Mouse (Mus musculus) CH12.LX (cell line): ENCODE data around the gene Defb22. TPM values are rescaled to one million over a fixed set of nuclear protein-coding genes. Genes with fewer than 3 reads are reported as not detected.

Experiments
- polyA plus RNA-seq: library from polyadenylated mRNA; unstranded; fragments of >175 nt; gene quantifications from 2 replicates; pipeline ENCODE4 v1.2.1, GENCODE M21; 2012; ENCODE audit warnings: low read depth; ENCODE audit not compliant: insufficient read length
- total RNA-seq, 2 experiments: library from RNA; depleted of rRNA; stranded (reverse); fragments of 300-350 nt in 1 of 2; fragments of >200 nt in 1 of 2; gene quantifications; 2 replicates each; pipeline ENCODE4 v1.2.3; 2012 to 2014

Gene Defb22
- total and polyA plus RNA-seq, 3 experiments: not detected

Other genes with a start within 250 kb of the Defb22 start
Only the 20 nearest of the 22 such genes appear.
- gene Tbc1d20, start 196.3 kb downstream of the Defb22 start, total RNA-seq (2012; rRNA removed): 14.3 and 15.9 TPM in 2 replicates
- 13.1 and 17.0 TPM in 2 replicates for gene Tbc1d20, start 196.3 kb downstream of the Defb22 start, total RNA-seq (2014; rRNA removed)
- gene Tbc1d20, start 196.3 kb downstream of the Defb22 start, polyA plus RNA-seq: 22.0 and 22.5 TPM in 2 replicates
- gene Rbck1, start 157.5 kb downstream of the Defb22 start, total RNA-seq (2012; rRNA removed): 118 and 134 TPM in 2 replicates
- gene Rbck1, start 157.5 kb downstream of the Defb22 start, total RNA-seq (2014; rRNA removed): 98.0 and 109 TPM in 2 replicates
- gene Rbck1, start 157.5 kb downstream of the Defb22 start, polyA plus RNA-seq: 133 and 143 TPM in 2 replicates
- gene Trib3, start 146.1 kb downstream of the Defb22 start, total RNA-seq (2012; rRNA removed): 16.5 and 56.9 TPM in 2 replicates
- gene Trib3, start 146.1 kb downstream of the Defb22 start, total RNA-seq (2014; rRNA removed): 18.2 and 30.0 TPM in 2 replicates
- 23.7 and 25.1 TPM in 2 replicates for gene Trib3, start 146.1 kb downstream of the Defb22 start, polyA plus RNA-seq
- not detected in 2 replicates for gene Nrsn2, start 113.5 kb downstream of the Defb22 start, total RNA-seq (2012; rRNA removed)
- gene Nrsn2, start 113.5 kb downstream of the Defb22 start, total RNA-seq (2014; rRNA removed): not detected in 2 replicates
- gene Nrsn2, start 113.5 kb downstream of the Defb22 start, polyA plus RNA-seq: not detected in 2 replicates
- gene Sox12, start 92.1 kb downstream of the Defb22 start, total RNA-seq (2012; rRNA removed): not detected in 2 replicates
- gene Sox12, start 92.1 kb downstream of the Defb22 start, total RNA-seq (2014; rRNA removed): not detected in 2 replicates
- gene Sox12, start 92.1 kb downstream of the Defb22 start, polyA plus RNA-seq: 0.09 TPM in 1 of 2 replicates, not detected in the other
- gene Zcchc3, start 75.1 kb downstream of the Defb22 start, total RNA-seq (2012; rRNA removed): not detected in 2 replicates
- gene Zcchc3, start 75.1 kb downstream of the Defb22 start, total RNA-seq (2014; rRNA removed): not detected in 2 replicates
- not detected in 2 replicates for gene Zcchc3, start 75.1 kb downstream of the Defb22 start, polyA plus RNA-seq
- gene 6820408C15Rik, start 74.6 kb downstream of the Defb22 start, total RNA-seq (2012; rRNA removed): not detected in 2 replicates
- gene 6820408C15Rik, start 74.6 kb downstream of the Defb22 start, total RNA-seq (2014; rRNA removed): not detected in 2 replicates
- not detected in 2 replicates for gene 6820408C15Rik, start 74.6 kb downstream of the Defb22 start, polyA plus RNA-seq
- gene Defb23, start 25.5 kb downstream of the Defb22 start, total RNA-seq (2012; rRNA removed): not detected in 2 replicates
- gene Defb23, start 25.5 kb downstream of the Defb22 start, total RNA-seq (2014; rRNA removed): not detected in 2 replicates
- gene Defb23, start 25.5 kb downstream of the Defb22 start, polyA plus RNA-seq: not detected in 2 replicates
- gene Defb20, start 13.1 kb downstream of the Defb22 start, total RNA-seq (2012; rRNA removed): not detected in 2 replicates
- gene Defb20, start 13.1 kb downstream of the Defb22 start, total RNA-seq (2014; rRNA removed): not detected in 2 replicates
- not detected in 2 replicates for gene Defb20, start 13.1 kb downstream of the Defb22 start, polyA plus RNA-seq
- not detected in 2 replicates for gene Defb26, start 21.6 kb upstream of the Defb22 start, total RNA-seq (2012; rRNA removed)
- not detected in 2 replicates for gene Defb26, start 21.6 kb upstream of the Defb22 start, total RNA-seq (2014; rRNA removed)
- not detected in 2 replicates for gene Defb26, start 21.6 kb upstream of the Defb22 start, polyA plus RNA-seq
- not detected in 2 replicates for gene Defb28, start 28.1 kb upstream of the Defb22 start, total RNA-seq (2012; rRNA removed)
- not detected in 2 replicates for gene Defb28, start 28.1 kb upstream of the Defb22 start, total RNA-seq (2014; rRNA removed)
- gene Defb28, start 28.1 kb upstream of the Defb22 start, polyA plus RNA-seq: not detected in 2 replicates
- gene Defb29, start 50.0 kb upstream of the Defb22 start, total RNA-seq (2012; rRNA removed): not detected in 2 replicates
- gene Defb29, start 50.0 kb upstream of the Defb22 start, total RNA-seq (2014; rRNA removed): not detected in 2 replicates
- gene Defb29, start 50.0 kb upstream of the Defb22 start, polyA plus RNA-seq: not detected in 2 replicates
- gene Gm17416, start 79.2 kb upstream of the Defb22 start, total RNA-seq (2012; rRNA removed): not detected in 2 replicates
- not detected in 2 replicates for gene Gm17416, start 79.2 kb upstream of the Defb22 start, total RNA-seq (2014; rRNA removed)
- not detected in 2 replicates for gene Gm17416, start 79.2 kb upstream of the Defb22 start, polyA plus RNA-seq
- not detected in 2 replicates for gene Defb21, start 82.6 kb upstream of the Defb22 start, total RNA-seq (2012; rRNA removed)
- gene Defb21, start 82.6 kb upstream of the Defb22 start, total RNA-seq (2014; rRNA removed): not detected in 2 replicates
- gene Defb21, start 82.6 kb upstream of the Defb22 start, polyA plus RNA-seq: not detected in 2 replicates
- gene Defb19, start 90.2 kb upstream of the Defb22 start, total RNA-seq (2012; rRNA removed): not detected in 2 replicates
- gene Defb19, start 90.2 kb upstream of the Defb22 start, total RNA-seq (2014; rRNA removed): not detected in 2 replicates
- gene Defb19, start 90.2 kb upstream of the Defb22 start, polyA plus RNA-seq: not detected in 2 replicates
- gene Defb45, start 109.3 kb upstream of the Defb22 start, total RNA-seq (2012; rRNA removed): not detected in 2 replicates
- not detected in 2 replicates for gene Defb45, start 109.3 kb upstream of the Defb22 start, total RNA-seq (2014; rRNA removed)
- not detected in 2 replicates for gene Defb45, start 109.3 kb upstream of the Defb22 start, polyA plus RNA-seq
- gene Defb36, start 114.2 kb upstream of the Defb22 start, total RNA-seq (2012; rRNA removed): not detected in 2 replicates
- not detected in 2 replicates for gene Defb36, start 114.2 kb upstream of the Defb22 start, total RNA-seq (2014; rRNA removed)
- gene Defb36, start 114.2 kb upstream of the Defb22 start, polyA plus RNA-seq: not detected in 2 replicates
- gene Defb25, start 132.9 kb upstream of the Defb22 start, total RNA-seq (2012; rRNA removed): 0.84 TPM in 1 of 2 replicates, not detected in the other
- not detected in 2 replicates for gene Defb25, start 132.9 kb upstream of the Defb22 start, total RNA-seq (2014; rRNA removed)
- 0.94 and 1.8 TPM in 2 replicates for gene Defb25, start 132.9 kb upstream of the Defb22 start, polyA plus RNA-seq
- 0.13 and 0.55 TPM in 2 replicates for gene Rem1, start 136.8 kb upstream of the Defb22 start, total RNA-seq (2012; rRNA removed)
- 0.74 and 0.82 TPM in 2 replicates for gene Rem1, start 136.8 kb upstream of the Defb22 start, total RNA-seq (2014; rRNA removed)
- gene Rem1, start 136.8 kb upstream of the Defb22 start, polyA plus RNA-seq: 0.70 and 0.80 TPM in 2 replicates
- gene H13, start 179.3 kb upstream of the Defb22 start, total RNA-seq (2012; rRNA removed): 137 and 145 TPM in 2 replicates
- 105 and 116 TPM in 2 replicates for gene H13, start 179.3 kb upstream of the Defb22 start, total RNA-seq (2014; rRNA removed)
- 161 and 175 TPM in 2 replicates for gene H13, start 179.3 kb upstream of the Defb22 start, polyA plus RNA-seq